Mouse (Mus musculus): ENCODE measurements at regions not wholly inside any gene's neighbourhood (a gene's known extent, or its start where the extent isn't known, plus 50 kb on each side); places are given as distances from the start of the nearest gene placed in this dataset.

DNA sequence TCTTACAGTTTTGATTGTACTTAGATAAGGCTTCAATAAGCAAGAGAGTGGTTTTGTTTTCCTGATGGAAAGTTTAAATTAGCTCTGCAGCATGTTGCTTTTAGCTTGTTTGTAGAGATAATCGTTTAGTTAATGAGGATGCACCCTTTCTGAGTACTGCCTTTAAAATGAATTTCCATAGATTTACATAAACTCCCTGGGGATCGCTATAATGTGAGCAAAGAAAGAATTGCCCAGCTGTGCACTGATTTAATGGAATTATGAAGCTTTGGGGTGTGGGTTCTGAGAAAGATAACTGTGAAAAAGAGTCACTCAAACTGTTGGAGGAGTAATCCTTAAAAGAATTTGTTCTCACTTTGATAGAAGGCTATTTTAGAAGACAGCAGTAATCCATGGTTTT lies 91.9 kb upstream of the Stxbp5 start:
- Histone ChIP-seq H3K4me2 (ENCODE audit: low read length) (no peak overlapping the region), H3K4me1 (ENCODE audit: control insufficient read depth, insufficient read depth, low read length) (no peaks in the 10 kb centered on the region), H3K27me3 (ENCODE audit: control insufficient read depth, insufficient read depth, low read length) (no peaks in the 10 kb centered on the region), H3K9ac (replicated peaks; ENCODE audit: low read length) (no peak overlapping the region), H3K9me3 (ENCODE audit: control insufficient read depth, low read length) (no peaks in the 10 kb centered on the region), H3K4me3 (replicated peaks; ENCODE audit: low read depth, low read length) (no peak overlapping the region), H3K27ac (replicated peaks; ENCODE audit: low read depth, low read length) (no peak overlapping the region), H3K36me3 (ENCODE audit: control insufficient read depth, insufficient read depth, low read length) (no peaks in the 10 kb centered on the region)
- DNase-seq = peak; percentile 55
- WGBS = 58% methylated on average over 2 of the region's 2 CpGs
- ATAC-seq (ENCODE audit: low FRiP score, low TSS enrichment) = no peak

DNA sequence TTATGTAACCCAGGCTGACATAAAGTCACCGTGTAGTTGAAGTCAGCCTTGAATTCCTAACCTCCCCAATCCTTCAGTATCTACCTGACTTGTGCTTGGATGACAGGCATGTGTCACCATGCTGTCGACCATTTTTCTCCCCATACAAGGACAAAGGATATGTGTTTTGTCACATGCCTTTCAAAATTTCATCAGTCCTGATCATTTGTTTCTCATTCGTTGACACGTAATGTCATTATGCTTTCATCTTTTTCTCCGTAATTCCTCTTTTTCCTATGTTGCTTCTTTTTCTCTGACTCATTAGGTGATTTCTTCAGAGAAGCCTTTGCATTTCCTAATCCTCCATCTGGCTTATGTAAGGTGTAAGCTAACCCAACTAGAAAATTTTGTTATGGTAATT lies 84.5 kb upstream of the Stxbp5 start:
- DNase-seq (no peak), ATAC-seq (ENCODE audit: low FRiP score, low TSS enrichment) (no peak)
- Histone ChIP-seq H3K4me1 (ENCODE audit: control insufficient read depth, insufficient read depth, low read length) (no peaks in the 10 kb centered on the region), H3K27ac (replicated peaks; ENCODE audit: low read depth, low read length) (no peak overlapping the region), H3K27me3 (ENCODE audit: control insufficient read depth, insufficient read depth, low read length) (no peaks in the 10 kb centered on the region), H3K4me3 (replicated peaks; ENCODE audit: low read depth, low read length) (no peak overlapping the region), H3K9ac (replicated peaks; ENCODE audit: low read length) (no peak overlapping the region), H3K9me3 (ENCODE audit: control insufficient read depth, low read length) (no peaks in the 10 kb centered on the region), H3K4me2 (ENCODE audit: low read length) (no peak overlapping the region), H3K36me3 (ENCODE audit: control insufficient read depth, insufficient read depth, low read length) (no peaks in the 10 kb centered on the region)
- WGBS = 89% methylated on average over 5 of the region's 5 CpGs

- Histone ChIP-seq H3K4me3 (replicated peaks; ENCODE audit: low read depth, low read length) (peak overlapping the region; percentile 4; the same call in 1 of the 2 replicates), H3K9ac (replicated peaks; ENCODE audit: low read length) (no peak overlapping the region; the same call in 1 of the 2 replicates), H3K4me2 (ENCODE audit: low read length) (peak overlapping the region; percentile 13)
Observed at GRCm38 (mm10) chr10:9976424-9976823, 75.5 kb upstream of the Stxbp5 start.

More at GRCm38 (mm10) chr10:9976424-9976823, 75.5 kb upstream of the Stxbp5 start:
- peak overlapping the region; percentile 55 for H3K27ac ChIP-seq (replicated peaks; ENCODE audit: low read depth, low read length)
- 11% methylated on average over 3 of the region's 3 CpGs for WGBS
- peak; percentile 83 for ATAC-seq (ENCODE audit: low FRiP score, low TSS enrichment)
- H3K36me3 ChIP-seq (ENCODE audit: control insufficient read depth, insufficient read depth, low read length) = no peaks in the 10 kb centered on the region
- H3K4me1 ChIP-seq (ENCODE audit: control insufficient read depth, insufficient read depth, low read length) = no peaks in the 10 kb centered on the region
- peak; percentile 80 for DNase-seq
- H3K27me3 ChIP-seq (ENCODE audit: control insufficient read depth, insufficient read depth, low read length) = no peaks in the 10 kb centered on the region
- H3K9me3 ChIP-seq (ENCODE audit: control insufficient read depth, low read length) = no peaks in the 10 kb centered on the region
